Mouse (Mus musculus): ENCODE data around the gene Gpd1.
"Not testable (repeated sequence)": the region's sequence is repeated elsewhere in the genome, so short reads cannot be mapped to it uniquely, and the experiment has no call there.

Gpd1 gene

DNA sequence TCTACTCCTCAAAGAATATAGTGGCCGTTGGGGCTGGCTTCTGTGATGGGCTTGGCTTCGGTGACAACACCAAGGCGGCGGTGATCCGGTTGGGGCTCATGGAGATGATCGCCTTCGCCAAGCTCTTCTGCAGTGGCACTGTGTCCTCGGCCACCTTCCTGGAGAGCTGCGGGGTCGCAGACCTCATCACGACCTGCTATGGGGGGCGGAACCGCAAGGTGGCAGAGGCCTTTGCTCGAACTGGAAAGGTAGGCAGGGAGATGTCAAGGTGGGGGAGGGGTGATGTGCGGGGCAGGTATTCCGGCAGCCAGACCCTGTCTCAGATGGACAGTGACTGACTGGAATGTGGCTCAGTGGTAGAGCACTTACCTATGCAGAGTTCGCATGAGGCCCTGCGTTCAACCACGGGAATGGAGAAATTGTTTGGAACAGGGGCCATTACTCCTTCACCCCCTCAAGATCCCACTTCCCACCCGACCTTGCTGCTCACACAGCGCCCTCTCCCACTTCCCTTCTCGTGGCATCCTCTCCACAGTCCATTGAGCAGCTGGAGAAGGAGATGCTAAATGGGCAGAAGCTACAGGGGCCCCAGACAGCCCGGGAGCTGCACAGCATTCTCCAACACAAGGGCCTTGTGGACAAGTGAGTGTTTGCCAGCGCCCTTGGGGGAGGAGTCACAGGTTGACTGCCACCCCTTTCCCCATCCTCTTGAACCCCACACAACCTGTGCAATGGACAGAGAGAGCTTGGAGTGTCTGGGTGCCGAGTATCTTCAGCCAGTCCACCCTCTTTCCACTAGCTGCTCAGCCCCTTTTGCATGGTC lies 4.8 kb downstream of the Gpd1 start:
- no peak for DNase-seq (ENCODE audit: low read depth)

DNA sequence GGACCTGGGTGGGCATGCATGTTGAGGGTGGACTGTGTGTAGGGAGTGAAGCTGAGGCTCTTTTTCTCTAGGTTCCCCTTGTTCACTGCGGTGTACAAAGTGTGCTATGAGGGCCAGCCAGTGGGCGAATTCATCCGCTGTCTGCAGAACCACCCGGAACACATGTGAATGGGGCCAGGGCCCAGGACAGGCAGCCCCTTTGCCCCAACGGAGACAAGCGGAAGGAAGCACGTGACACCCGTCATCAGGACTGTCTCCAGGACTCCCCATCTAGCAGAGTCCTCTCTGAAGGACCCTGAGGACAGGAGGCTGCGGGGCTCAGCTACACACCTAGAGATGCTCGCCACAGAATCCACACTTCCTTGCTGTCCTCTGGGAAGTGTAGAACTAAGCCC lies 5.8 kb downstream of the Gpd1 start:
- no peak for DNase-seq (ENCODE audit: low read depth)

DNA sequence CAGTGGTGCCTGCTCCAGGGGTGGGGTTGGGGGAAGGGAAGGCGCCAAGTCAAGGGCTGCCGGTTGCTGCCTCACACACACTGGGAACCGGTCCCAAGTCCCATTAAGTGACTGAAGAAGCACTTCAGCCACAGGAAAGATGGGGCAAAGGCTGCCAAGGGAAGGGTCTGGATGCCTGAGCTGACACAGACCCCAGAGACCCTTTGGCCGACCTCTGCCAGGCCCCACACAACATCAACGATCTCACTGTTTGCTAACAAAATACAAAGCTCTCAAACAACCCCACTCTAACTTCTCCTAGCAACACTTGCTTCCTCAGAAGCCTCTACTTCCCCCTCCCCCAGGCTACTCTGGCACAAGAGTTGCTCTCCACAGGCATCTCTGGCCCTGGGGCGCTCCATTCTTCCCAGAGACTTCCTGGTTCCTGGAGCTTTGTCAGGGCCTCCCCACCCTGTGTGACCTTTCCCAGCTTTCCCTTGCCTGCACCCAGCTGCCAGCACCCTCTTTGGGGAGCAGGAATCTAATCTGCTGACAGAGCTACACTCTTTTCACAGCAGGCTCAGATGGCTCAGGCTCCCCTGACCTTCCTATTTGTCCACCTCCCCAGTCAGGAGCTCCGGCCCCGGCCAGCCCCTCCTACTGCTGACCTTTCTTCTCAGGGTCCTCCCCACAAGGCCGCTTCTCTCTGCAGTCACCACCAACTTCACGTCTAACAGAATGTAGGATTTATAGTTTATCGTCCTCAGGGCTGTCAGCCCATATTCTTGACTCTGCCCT lies 6.4 kb downstream of the Gpd1 start:
- peak; percentile 38 for DNase-seq (ENCODE audit: low read depth)

DNA sequence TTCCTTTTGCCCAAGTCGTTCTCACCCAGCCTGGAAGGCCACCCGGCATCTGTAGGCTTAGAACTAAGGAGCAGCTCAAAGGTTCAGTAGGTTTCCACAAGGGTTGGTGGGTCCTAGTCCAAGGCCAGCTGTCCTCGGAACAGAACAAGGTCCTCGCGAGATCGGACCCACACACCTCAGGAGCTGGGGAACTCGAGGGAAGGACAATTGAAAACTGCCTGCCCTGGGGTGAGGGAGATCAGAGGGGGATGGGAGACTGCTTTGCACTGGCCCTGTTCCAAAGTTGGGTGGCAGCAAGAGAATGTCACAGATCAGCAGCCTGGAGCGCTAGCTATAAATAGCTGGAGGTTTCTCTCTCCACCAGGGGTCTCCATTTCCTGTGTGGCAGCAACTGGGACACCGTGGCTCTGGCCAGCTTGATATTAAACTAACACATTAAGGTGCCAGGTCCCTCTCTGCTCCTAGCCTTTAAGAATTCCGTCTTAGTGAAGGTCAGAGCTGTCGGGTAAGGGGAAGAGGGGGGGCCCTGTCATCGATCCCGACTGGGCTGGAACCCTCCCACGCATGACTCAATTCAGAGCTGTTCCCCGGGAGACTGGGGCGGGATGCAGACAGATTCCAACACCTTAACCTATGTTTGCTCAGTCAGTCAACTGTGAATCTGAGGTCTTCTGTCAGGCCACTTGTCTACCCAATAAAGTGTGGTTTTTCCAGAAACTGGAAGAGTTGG lies 7.1 kb downstream of the Gpd1 start:
- DNase-seq (ENCODE audit: low read depth): peak; percentile 53

DNA sequence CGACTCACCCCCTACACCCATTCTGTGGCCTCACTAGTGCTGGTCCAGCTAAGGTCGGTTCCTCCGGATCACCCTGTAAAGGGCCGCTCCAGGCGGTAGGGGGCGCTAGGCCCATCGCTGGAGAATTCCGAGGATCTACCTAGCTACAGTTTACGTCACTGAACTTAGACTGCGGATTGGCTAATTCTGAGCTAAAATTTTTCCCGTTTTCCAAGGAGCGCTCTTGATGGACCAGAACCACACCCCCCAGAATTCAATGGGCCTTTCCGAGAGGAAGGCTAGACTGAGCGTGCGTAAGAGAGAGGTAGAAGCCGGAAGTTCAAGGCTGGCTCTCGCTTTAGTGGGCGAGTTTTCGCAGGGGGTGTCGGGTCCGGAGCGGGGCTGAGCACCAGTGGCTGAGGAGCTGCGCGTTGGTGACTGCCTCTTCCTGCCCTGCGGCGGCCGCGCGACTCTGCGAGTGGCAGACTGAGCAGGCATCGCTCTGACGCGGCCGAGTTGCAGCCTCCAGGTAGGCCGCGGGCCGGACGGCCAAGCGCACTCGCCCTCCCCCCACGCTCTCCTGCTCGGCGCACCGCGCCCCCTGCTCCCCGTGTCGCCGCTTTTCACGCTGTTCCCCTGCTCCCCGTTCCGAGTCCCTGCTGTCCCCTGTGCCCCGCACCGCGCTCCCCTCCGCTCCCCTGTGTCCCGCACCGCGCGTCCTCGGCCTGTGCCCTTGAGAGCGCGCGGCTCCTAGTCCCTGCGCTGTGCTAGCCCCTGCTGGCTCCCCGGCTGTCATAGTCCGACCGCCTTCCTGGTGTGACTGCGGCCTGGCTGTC lies 8.2 kb downstream of the Gpd1 start, which contains the start of gene Cox14:
Gene Cox14 (plus strand): TSS at position 278 of the 815 bp plus-strand sequence.
- peak; percentile 99 for DNase-seq (ENCODE audit: low read depth)

DNA sequence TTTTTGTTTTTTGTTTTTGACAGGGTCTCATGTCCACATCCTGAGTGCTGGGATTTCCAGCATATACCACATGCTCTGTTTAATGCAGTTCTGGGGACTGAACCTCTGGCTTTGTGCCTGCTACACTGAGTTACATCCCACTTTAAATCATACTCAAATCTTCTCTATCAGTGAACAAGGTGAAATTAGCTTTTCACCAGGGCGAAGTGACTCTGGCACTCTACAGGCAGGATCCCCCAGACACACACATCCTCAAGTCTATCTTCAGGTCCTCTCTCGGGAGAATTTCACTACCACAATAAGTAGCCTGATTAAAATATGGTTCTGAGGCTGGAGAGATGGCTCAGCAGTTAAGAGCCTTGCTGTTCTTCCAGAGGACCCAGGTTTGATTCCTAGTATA lies 9.2 kb downstream of the Gpd1 start:
- DNase-seq (ENCODE audit: low read depth): no peak

DNA sequence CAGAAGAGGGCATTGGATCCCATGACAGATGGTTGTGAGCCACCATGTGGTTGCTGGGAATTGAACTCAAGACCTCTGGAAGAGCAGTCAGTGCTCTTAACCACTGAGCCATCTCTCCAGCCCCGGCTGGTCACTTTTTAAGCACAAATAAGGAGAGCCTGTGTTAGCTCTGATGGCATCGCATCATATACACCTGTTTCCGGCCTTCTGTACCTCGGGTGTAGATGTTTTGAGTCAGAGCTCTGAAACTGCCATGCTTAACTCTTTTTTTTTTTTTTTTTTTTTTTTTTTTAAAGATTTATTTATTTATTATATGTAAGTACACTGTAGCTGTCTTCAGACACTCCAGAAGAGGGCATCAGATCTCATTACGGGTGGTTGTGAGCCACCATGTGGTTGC lies 9.7 kb downstream of the Gpd1 start:
- DNase-seq (ENCODE audit: low read depth): not testable (repeated sequence)

DNA sequence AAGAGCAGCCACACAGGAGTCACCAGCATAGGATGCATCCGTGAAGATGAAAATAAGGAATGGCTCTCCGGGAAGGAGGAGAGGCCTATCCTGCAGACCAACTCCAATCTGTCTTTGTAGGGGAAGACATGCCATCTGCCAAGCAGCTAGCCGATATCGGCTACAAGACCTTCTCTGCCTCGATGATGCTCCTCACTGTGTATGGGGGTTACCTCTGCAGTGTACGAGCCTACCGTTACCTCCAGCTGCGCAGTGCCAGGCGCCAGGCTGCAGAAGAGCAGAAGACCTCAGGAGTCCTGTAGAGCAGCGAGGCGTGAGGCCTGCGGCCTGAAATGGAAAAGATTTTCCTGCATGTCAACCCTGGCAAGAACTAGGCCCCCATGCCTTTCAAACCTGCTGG lies 10.2 kb downstream of the Gpd1 start:
- no peak for DNase-seq (ENCODE audit: low read depth)

DNA sequence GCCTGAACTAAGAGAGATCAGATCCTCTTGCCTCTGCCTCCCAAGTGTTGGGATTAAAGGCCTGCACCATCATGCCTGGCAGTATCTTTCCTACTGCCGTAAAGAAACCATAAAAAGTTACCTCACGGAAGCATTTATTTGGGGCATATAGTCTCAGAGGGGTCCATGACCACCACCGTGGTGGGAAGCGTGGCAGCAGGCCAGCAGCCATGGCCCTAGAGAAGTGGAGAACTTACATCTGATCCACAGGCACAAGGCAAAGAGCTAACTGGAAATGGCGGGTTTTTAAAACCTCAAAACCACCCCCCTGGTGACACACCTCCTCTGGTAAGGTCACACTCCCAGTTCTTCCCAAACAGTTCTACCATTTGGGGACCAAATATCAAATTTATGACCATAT lies 10.9 kb downstream of the Gpd1 start:
- no peak for DNase-seq (ENCODE audit: low read depth)

DNA sequence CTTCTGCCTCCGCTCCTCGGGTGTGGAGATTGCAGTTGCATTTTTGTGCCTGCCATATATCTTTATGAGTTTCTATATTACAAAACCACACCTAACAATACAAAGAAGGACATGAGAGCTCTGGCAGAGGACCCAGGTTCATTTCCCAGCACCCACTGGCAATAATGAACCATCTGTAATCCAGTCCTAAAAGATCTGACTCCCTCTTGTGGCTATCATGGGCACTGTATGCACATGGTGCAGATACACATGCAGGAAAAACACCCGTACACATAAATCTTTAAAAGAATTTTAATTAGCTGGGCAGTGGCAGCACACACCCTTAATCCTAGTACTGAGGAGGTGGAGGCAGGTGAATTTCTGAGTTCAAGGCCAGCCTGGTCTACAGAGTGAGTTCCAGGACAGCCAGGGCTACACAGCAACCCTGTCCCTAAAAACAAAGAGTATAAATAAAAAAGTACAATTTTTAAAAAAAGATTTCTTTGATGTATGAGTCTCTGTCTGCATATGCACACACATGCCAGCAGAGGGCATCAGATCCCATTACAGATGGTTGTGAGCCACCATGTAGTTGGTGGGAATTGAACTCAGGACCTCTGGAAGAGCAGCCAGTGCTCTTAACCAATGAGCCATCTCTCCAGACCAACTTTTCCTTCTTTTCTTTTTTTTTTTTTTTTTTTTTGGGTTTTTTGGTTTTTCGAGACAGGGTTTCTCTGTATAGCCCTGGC lies 11.9 kb downstream of the Gpd1 start:
- no peak for DNase-seq (ENCODE audit: low read depth)

DNA sequence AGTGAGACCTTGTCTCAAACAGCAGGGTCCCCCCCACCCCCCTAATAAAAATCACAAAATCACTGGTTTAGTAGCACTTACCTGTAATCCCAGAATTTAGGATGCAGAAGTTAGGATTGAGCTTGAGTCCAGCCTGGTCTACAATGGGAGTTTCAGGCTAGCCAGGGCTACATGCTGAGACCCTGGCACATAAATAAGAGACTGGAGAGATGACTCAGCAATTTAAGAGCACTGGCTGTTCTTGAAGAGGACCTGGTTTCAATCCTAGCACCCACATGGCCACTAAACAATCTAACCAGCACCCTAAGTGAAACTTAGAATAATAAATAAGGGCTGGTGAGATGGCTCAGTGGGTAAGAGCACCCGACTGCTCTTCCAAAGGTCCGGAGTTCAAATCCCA lies 13.9 kb downstream of the Gpd1 start:
- DNase-seq (ENCODE audit: low read depth): no peak

DNA sequence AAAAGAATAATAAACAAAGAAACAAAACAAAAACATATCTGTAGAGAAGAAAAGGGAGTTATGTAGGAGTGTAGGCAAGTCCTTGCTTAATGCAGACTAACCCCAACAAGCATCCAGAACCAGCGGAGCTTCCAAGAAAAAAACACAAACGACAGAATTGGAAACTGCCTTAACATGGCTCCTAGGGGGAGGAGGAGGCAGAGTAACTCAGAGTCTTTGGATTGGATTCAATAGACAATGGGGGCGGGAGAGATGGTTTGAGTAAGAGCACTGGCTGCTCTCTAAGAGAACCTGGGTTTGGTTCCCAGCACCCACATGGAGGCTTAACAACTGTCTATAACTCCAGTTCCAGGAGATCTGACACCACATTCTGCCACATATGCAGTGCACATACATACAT lies 14.4 kb downstream of the Gpd1 start:
- no peak for DNase-seq (ENCODE audit: low read depth)

DNA sequence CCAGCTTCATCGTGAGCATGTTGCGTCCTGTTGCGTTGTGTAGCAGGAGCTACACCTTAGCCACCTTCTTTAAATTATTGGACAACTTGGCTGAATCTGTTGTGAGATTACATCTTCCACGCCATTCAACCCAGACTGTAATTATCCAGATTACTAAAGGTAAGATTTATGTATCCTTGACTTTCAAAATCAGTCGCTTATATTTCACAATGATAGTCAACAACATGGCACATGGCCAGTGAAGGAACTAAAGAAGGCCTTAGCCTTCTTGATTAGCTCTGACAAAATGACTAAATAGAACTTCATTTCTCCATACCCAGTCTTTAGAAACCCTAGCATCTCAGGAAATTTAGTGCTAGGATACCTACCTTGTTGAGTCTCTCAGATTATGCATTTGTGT lies 15.9 kb downstream of the Gpd1 start:
- DNase-seq (ENCODE audit: low read depth): no peak

DNA sequence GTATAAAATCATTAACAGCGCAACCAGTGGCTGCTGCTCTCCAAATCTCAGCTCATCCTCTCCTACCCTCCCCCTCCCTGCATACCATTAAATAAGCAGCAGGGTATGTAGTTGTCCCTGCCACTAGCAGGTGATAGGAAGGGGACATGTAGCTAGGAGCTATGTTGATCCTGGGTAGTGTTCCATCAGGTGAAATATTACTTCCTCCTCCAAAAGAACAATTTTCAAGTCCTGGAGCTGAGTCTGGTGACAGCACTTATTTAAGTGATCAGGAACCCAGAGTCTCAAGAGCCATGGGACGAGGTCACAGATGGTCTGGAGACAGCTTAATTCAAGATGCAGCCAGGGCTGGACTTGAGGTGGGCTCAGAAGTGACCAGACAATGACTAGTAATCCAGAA lies 18.3 kb downstream of the Gpd1 start:
- DNase-seq (ENCODE audit: low read depth): no peak

DNA sequence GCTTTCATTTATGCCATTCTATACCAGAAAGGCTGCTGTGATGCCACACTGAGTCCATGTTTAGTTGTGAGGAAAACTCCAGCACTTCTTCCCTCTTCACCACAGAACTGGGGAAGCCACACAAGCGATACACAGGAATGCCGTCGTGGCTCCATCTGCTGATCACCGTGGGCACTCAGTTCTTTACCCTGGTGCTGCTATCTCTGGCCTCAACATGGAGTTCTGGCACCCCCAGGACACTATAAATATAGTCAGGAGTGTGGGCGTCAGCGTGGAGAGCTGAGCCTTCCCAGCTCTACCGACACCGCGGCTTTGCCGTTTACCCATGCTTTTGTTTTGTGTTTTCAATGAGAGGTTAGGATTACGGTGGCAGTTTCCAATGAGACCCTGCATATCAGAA lies 19.4 kb downstream of the Gpd1 start:
- DNase-seq (ENCODE audit: low read depth): no peak

DNA sequence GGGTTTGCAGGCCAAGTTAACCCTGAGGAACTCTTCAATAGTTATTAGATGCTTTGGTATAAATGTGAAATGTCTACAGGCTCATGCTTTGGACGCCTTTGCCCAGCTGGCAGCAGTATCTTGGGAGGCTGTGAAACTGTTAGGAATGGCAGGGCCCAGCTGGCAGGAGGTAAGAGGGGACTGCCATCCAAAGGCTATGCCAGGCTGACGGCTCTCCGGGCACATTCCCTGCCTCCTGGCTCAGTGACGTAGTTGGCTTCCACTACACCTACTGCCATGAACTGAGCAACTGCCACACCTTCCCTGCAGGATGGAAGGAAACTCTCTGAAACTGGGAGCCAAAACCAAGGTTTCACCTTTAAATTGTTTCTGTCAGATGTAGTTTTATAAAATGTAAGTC lies 22.9 kb downstream of the Gpd1 start:
- DNase-seq (ENCODE audit: low read depth): no peak

DNA sequence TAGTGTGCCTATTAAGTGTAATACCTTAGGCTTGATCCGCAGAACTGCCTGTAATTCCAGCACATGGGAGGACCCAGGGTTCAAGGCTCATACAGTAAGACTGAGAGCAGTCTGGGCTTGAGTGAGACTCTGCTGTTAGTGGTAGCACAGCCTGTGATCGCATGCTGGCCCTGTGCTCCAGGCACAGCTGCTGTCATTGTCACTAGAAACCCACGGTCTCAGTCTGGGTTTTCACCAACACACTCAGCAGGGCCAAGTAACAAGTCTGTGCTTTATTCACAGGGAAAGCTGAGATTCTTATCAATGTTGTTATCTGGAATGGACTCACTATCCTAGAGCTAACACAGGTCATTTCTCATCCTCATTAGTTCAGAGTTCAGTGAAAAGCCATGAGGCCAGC lies 36.9 kb downstream of the Gpd1 start:
- DNase-seq (ENCODE audit: low read depth): no peak

DNA sequence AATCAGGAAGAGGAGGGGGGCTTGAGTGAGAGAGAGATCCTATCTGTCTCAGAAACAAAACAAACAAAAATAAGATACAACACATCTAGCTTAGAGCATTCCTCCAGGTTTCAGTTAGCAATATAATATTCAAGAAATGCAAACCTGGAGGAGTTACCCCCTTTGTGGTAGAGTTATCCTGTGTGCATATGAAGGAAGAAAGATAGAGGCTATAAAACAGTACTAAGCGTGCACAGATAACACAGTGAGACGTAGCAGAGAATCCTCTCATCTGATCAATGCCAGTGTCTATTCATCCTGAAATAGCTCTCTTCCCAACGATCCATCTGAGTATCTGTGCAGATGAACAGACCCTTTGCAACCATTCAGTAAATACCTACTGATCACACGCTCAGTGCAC lies 50.2 kb downstream of the Gpd1 start:
- no peak for DNase-seq (ENCODE audit: low read depth)

DNA sequence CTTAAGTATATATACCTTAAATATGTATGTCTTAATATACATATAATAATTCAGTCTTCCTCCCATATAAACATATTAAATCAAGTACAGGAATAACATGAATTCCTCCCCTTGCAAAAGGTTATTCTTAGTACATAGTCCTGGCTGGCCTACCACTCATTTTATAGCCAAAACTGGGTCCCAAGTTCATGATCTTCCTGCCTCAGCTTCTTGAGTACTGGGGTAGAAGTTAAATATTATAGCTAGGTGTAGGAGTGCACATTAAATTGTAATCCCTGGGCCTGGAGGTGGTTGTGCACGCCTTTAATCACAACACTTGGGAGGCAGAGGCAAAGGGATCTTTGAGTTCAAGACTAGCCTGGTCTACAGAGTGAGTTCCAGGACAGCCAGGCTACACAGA lies 51.4 kb downstream of the Gpd1 start:
- DNase-seq (ENCODE audit: low read depth): no peak

DNA sequence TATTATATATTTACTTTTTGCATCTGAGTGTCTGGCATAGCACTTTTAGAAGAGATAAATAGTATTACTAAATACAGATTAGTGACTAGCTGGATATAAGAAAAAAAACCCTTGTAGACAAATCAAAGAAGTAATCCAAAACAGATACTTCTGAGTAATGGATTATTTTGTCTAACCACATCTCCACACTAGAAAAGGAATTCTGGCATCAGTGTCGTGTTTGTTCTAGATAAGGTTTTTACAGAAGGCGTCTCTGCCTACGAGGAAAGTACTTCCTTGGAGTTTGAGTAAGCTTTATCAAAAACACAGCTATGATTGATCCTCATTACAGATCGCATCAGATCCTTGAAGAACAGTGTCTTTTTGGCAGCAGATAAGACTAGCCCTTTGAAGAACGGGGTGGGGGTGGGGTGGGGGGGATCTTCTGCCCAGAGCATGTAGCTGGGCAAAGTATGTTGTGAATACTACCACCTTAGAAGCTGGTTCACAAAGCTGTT lies 53.7 kb downstream of the Gpd1 start:
- DNase-seq (ENCODE audit: low read depth): no peak

Measured in fibroblast of lung, adult 2 months (primary cell).